In genomic region chr9:44288959-44289291, GRCm38 (mm10) we compare ENCODE assay signal across 8 mouse cellular contexts. TPM values are rescaled to one million over a fixed set of nuclear protein-coding genes. Genes with fewer than 3 reads are reported as not detected.
A peak's percentile ranks its signal among the peaks of the same experiment; 100 is the strongest.
DNase-seq lines count a peak whose midpoint lies in the region; ATAC-seq lines count a peak whose summit lies in the region.

No protein-coding gene starts in this region.

- intact Hi-C loops in left cerebral cortex, postnatal 14 days (cut with DNase I) = no loop called here

- peak overlapping the region; percentile 99; the same call in 1 of the 2 replicates for H3K4me2 ChIP-seq in kidney, embryonic 16.5 days (replicated peaks; ENCODE audit: low read depth, low read length)
- peak overlapping the region; percentile 80; the same call in 1 of the 2 replicates for H3K4me2 ChIP-seq in embryonic facial prominence, embryonic 14.5 days (ENCODE audit: low read depth, low read length)
- H3K4me2 ChIP-seq in limb, embryonic 11.5 days (ENCODE audit: low read depth, severe bottlenecking) = peak overlapping the region; percentile 99
- H3K4me2 ChIP-seq in neural tube, embryonic 13.5 days = peak overlapping the region; percentile 94

- peaks cover 23% of the 10 kb centered on the region for H3K4me1 ChIP-seq in kidney, embryonic 16.5 days (ENCODE audit: insufficient read depth, low read length)
- H3K4me1 ChIP-seq in embryonic facial prominence, embryonic 14.5 days (ENCODE audit: control insufficient read depth, insufficient read depth, low read length) = peaks cover 11% of the 10 kb centered on the region; the same call in 1 of the 2 replicates
- H3K4me1 ChIP-seq in limb, embryonic 11.5 days (ENCODE audit: control insufficient read depth, insufficient read depth, low read length) = peaks cover 18% of the 10 kb centered on the region; the same call in 1 of the 2 replicates
- peaks cover 32% of the 10 kb centered on the region for H3K4me1 ChIP-seq in neural tube, embryonic 13.5 days (replicated peaks)

- H3K9me3 ChIP-seq in kidney, embryonic 16.5 days (ENCODE audit: low read length) = no peaks in the 10 kb centered on the region
- no peaks in the 10 kb centered on the region for H3K9me3 ChIP-seq in embryonic facial prominence, embryonic 14.5 days (ENCODE audit: control insufficient read depth, low read length)
- no peaks in the 10 kb centered on the region for H3K9me3 ChIP-seq in limb, embryonic 11.5 days (ENCODE audit: control insufficient read depth, low read length)
- H3K9me3 ChIP-seq in neural tube, embryonic 13.5 days = no peaks in the 10 kb centered on the region

- WGBS in kidney, embryonic 16.5 days = 3% methylated on average over 11 of the region's 11 CpGs
- WGBS in embryonic facial prominence, embryonic 14.5 days = 10% methylated on average over 11 of the region's 11 CpGs
- 7% methylated on average over 11 of the region's 11 CpGs for WGBS in limb, embryonic 11.5 days
- WGBS in neural tube, embryonic 13.5 days = 4% methylated on average over 11 of the region's 11 CpGs

- no peak for DNase-seq in kidney, postnatal 10 days
- no peak for DNase-seq in embryonic facial prominence, embryonic 14.5 days (ENCODE audit: low spot score)
- DNase-seq in limb, embryonic 11.5 days (ENCODE audit: low spot score) = peak; percentile 23
- no peak for DNase-seq in left cerebral cortex, postnatal 14 days (ENCODE audit: low spot score in 2 of 2)
- no peak for DNase-seq in urinary bladder, postnatal 14 days (ENCODE audit: low spot score)
- no peak for DNase-seq in lung, postnatal 10 days

- H3K9ac ChIP-seq in kidney, embryonic 16.5 days (replicated peaks; ENCODE audit: low read length) = no peak overlapping the region
- no peak overlapping the region for H3K9ac ChIP-seq in embryonic facial prominence, embryonic 14.5 days (ENCODE audit: low read depth, low read length)
- no peak overlapping the region for H3K9ac ChIP-seq in limb, embryonic 11.5 days (ENCODE audit: low read length)
- peak overlapping the region; percentile 93 for H3K9ac ChIP-seq in neural tube, embryonic 13.5 days

- peaks cover 16% of the 10 kb centered on the region for H3K36me3 ChIP-seq in kidney, embryonic 16.5 days (ENCODE audit: insufficient read depth, low read length)
- H3K36me3 ChIP-seq in embryonic facial prominence, embryonic 14.5 days (ENCODE audit: control insufficient read depth, insufficient read depth, low read length) = peaks cover 34% of the 10 kb centered on the region
- H3K36me3 ChIP-seq in limb, embryonic 11.5 days (ENCODE audit: control insufficient read depth, insufficient read depth, low read length) = peaks cover 16% of the 10 kb centered on the region
- peaks cover 35% of the 10 kb centered on the region for H3K36me3 ChIP-seq in neural tube, embryonic 13.5 days

- H3K4me3 ChIP-seq in kidney, embryonic 16.5 days (ENCODE audit: low read length) = no peak overlapping the region; the same call in 1 of the 2 replicates
- H3K4me3 ChIP-seq in embryonic facial prominence, embryonic 14.5 days (ENCODE audit: low read depth, low read length) = peak overlapping the region; percentile 55
- peak overlapping the region; percentile 82 for H3K4me3 ChIP-seq in limb, embryonic 11.5 days (ENCODE audit: low read depth, low read length)
- peak overlapping the region; percentile 90 for H3K4me3 ChIP-seq in neural tube, embryonic 13.5 days

- ATAC-seq in kidney, embryonic 16.5 days (ENCODE audit: low FRiP score, low TSS enrichment) = 0 out of 2 replicates have a peak, but pooled peaks have one; percentile 25
- no peak for ATAC-seq in embryonic facial prominence, embryonic 14.5 days (ENCODE audit: low read depth)
- ATAC-seq in limb, embryonic 11.5 days (ENCODE audit: insufficient number of reproducible peaks, low FRiP score, low TSS enrichment, low read depth) = no peak
- ATAC-seq in neural tube, embryonic 13.5 days (ENCODE audit: low read depth) = no peak

- H3K27me3 ChIP-seq in kidney, embryonic 16.5 days (ENCODE audit: insufficient read depth, low read length) = peaks cover 16% of the 10 kb centered on the region; the same call in 1 of the 2 replicates
- H3K27me3 ChIP-seq in embryonic facial prominence, embryonic 14.5 days (replicated peaks; ENCODE audit: control insufficient read depth, insufficient read depth, low read length) = peaks cover 34% of the 10 kb centered on the region
- H3K27me3 ChIP-seq in limb, embryonic 11.5 days (ENCODE audit: control insufficient read depth, insufficient read depth, low read length) = peaks cover 20% of the 10 kb centered on the region
- 0 out of 2 replicates have a peak, but pooled peaks cover 4% of the 10 kb centered on the region for H3K27me3 ChIP-seq in neural tube, embryonic 13.5 days

- H3K27ac ChIP-seq in kidney, embryonic 16.5 days (ENCODE audit: low read length) = no peak overlapping the region
- H3K27ac ChIP-seq in embryonic facial prominence, embryonic 14.5 days (replicated peaks; ENCODE audit: low read depth, low read length) = no peak overlapping the region
- no peak overlapping the region for H3K27ac ChIP-seq in limb, embryonic 11.5 days (replicated peaks; ENCODE audit: low read depth, low read length)
- H3K27ac ChIP-seq in neural tube, embryonic 13.5 days (replicated peaks) = peak overlapping the region; percentile 84

RNA-seq across cellular contexts. Expression of gene Abcg4, which starts 0.5 kb away (rescaled TPM):
- polyA plus RNA-seq in kidney, embryonic 16.5 days (2015; fragmentation: Nextera tagmentation; extraction: Ambion mirVana) = 2.8 TPM in 2 replicates
- polyA plus RNA-seq in embryonic facial prominence, embryonic 14.5 days (2014; fragmentation: Nextera tagmentation; extraction: Ambion mirVana) = 4.5 and 5.1 TPM in 2 replicates
- 3.4 and 3.7 TPM in 2 replicates for polyA plus RNA-seq in limb, embryonic 11.5 days (2014; fragmentation: Nextera tagmentation; extraction: Ambion mirVana)
- 21.1 and 22.5 TPM in 2 replicates for polyA plus RNA-seq in neural tube, embryonic 13.5 days (2015; fragmentation: Nextera tagmentation; extraction: Ambion mirVana)
- total RNA-seq in left cerebral cortex, postnatal 14 days (2021) = 10 to 100 TPM; 62.2 to 67.9 TPM

RNA-seq across cellular contexts. Expression of gene Hinfp, which starts 16.5 kb away (rescaled TPM):
- 27.2 and 31.1 TPM in 2 replicates for polyA plus RNA-seq in kidney, embryonic 16.5 days (2015; fragmentation: Nextera tagmentation; extraction: Ambion mirVana)
- polyA plus RNA-seq in embryonic facial prominence, embryonic 14.5 days (2014; fragmentation: Nextera tagmentation; extraction: Ambion mirVana) = 15.6 and 18.7 TPM in 2 replicates
- 19.5 and 28.4 TPM in 2 replicates for polyA plus RNA-seq in limb, embryonic 11.5 days (2014; fragmentation: Nextera tagmentation; extraction: Ambion mirVana)
- polyA plus RNA-seq in neural tube, embryonic 13.5 days (2015; fragmentation: Nextera tagmentation; extraction: Ambion mirVana) = 25.1 and 31.9 TPM in 2 replicates
- 10 to 100 TPM; 22.6 to 27.7 TPM for total RNA-seq in left cerebral cortex, postnatal 14 days (2021)

RNA-seq across cellular contexts. Expression of gene Nlrx1, which starts 20.5 kb away (rescaled TPM):
- 6.6 and 7.9 TPM in 2 replicates for polyA plus RNA-seq in kidney, embryonic 16.5 days (2015; fragmentation: Nextera tagmentation; extraction: Ambion mirVana)
- polyA plus RNA-seq in embryonic facial prominence, embryonic 14.5 days (2014; fragmentation: Nextera tagmentation; extraction: Ambion mirVana) = 9.7 and 13.2 TPM in 2 replicates
- 2.7 and 3.0 TPM in 2 replicates for polyA plus RNA-seq in limb, embryonic 11.5 days (2014; fragmentation: Nextera tagmentation; extraction: Ambion mirVana)
- 4.5 and 4.7 TPM in 2 replicates for polyA plus RNA-seq in neural tube, embryonic 13.5 days (2015; fragmentation: Nextera tagmentation; extraction: Ambion mirVana)
- total RNA-seq in left cerebral cortex, postnatal 14 days (2021) = 10 to 100 TPM; 11.4 to 11.6 TPM

RNA-seq across cellular contexts. Expression of gene C2cd2l, which starts 31.2 kb away (rescaled TPM):
- polyA plus RNA-seq in kidney, embryonic 16.5 days (2015; fragmentation: Nextera tagmentation; extraction: Ambion mirVana) = 11.6 and 14.3 TPM in 2 replicates
- 7.3 and 9.5 TPM in 2 replicates for polyA plus RNA-seq in embryonic facial prominence, embryonic 14.5 days (2014; fragmentation: Nextera tagmentation; extraction: Ambion mirVana)
- 6.5 and 7.6 TPM in 2 replicates for polyA plus RNA-seq in limb, embryonic 11.5 days (2014; fragmentation: Nextera tagmentation; extraction: Ambion mirVana)
- polyA plus RNA-seq in neural tube, embryonic 13.5 days (2015; fragmentation: Nextera tagmentation; extraction: Ambion mirVana) = 22.9 and 28.7 TPM in 2 replicates
- total RNA-seq in left cerebral cortex, postnatal 14 days (2021) = 100 to 1,000 TPM; 177 to 213 TPM

RNA-seq across cellular contexts. Expression of gene Dpagt1, which starts 36.9 kb away (rescaled TPM):
- polyA plus RNA-seq in kidney, embryonic 16.5 days (2015; fragmentation: Nextera tagmentation; extraction: Ambion mirVana) = 45.4 and 53.9 TPM in 2 replicates
- 34.3 and 34.9 TPM in 2 replicates for polyA plus RNA-seq in embryonic facial prominence, embryonic 14.5 days (2014; fragmentation: Nextera tagmentation; extraction: Ambion mirVana)
- 52.3 and 55.8 TPM in 2 replicates for polyA plus RNA-seq in limb, embryonic 11.5 days (2014; fragmentation: Nextera tagmentation; extraction: Ambion mirVana)
- polyA plus RNA-seq in neural tube, embryonic 13.5 days (2015; fragmentation: Nextera tagmentation; extraction: Ambion mirVana) = 37.3 and 41.2 TPM in 2 replicates
- total RNA-seq in left cerebral cortex, postnatal 14 days (2021) = 10 to 100 TPM; 14.8 to 14.9 TPM
